35 mouse cellular contexts compared by ENCODE assay signal in genomic region chr5:30245861-30246416, GRCm38 (mm10). TPM values are rescaled to one million over a fixed set of nuclear protein-coding genes. Genes with fewer than 3 reads are reported as not detected.
A peak's percentile ranks its signal among the peaks of the same experiment; 100 is the strongest.
DNase-seq lines count a peak whose midpoint lies in the region; ATAC-seq and TF ChIP-seq lines count a peak whose summit lies in the region.
"Had no signal": no experiment of that assay in that cellular context is flagged by ENCODE, and none has a peak within 500 bp of the region (broad histone marks: within the 10 kb centered on the region; RNA-seq: fewer than 3 reads in every experiment).

No protein-coding gene starts in this region.

- H3K4me3 ChIP-seq in liver, adult 2 months (ENCODE audit: insufficient read depth, low read depth, low read length), result no peak overlapping the region
- no peak overlapping the region for H3K4me3 ChIP-seq in liver, embryonic 12.5 days
- H3K4me3 ChIP-seq in lung, embryonic 16.5 days (ENCODE audit: low read length), result no peak overlapping the region
- no peak overlapping the region for H3K4me3 ChIP-seq in forebrain, embryonic 15.5 days
- H3K4me3 ChIP-seq: embryonic facial prominence, embryonic 10.5 days; embryonic facial prominence, embryonic 13.5 days; erythroblast, embryonic 14.5 days; forebrain, embryonic 12.5 days; heart, embryonic 15.5 days; hindbrain, embryonic 10.5 days; hindbrain, embryonic 13.5 days had no signal

- TF ChIP-seq CTCF in liver, adult 2 months (IDR thresholded peaks at IDR 0.05; ENCODE audit: low read depth, low read length), result no peak

- no peak for ATAC-seq in liver, embryonic 12.5 days
- ATAC-seq in lung, embryonic 16.5 days (ENCODE audit: low read depth), result peak; percentile 75
- no peak for ATAC-seq in forebrain, embryonic 15.5 days (replicated peaks)
- ATAC-seq: forebrain, embryonic 16.5 days; hindbrain, embryonic 16.5 days had no signal

- H3K9me3 ChIP-seq in liver, embryonic 12.5 days (replicated peaks), result no peaks in the 10 kb centered on the region
- no peaks in the 10 kb centered on the region for H3K9me3 ChIP-seq in lung, embryonic 16.5 days (ENCODE audit: control insufficient read depth, low read length)
- no peaks in the 10 kb centered on the region for H3K9me3 ChIP-seq in forebrain, embryonic 15.5 days
- H3K9me3 ChIP-seq: embryonic facial prominence, embryonic 10.5 days; embryonic facial prominence, embryonic 13.5 days; forebrain, embryonic 12.5 days; heart, embryonic 15.5 days; hindbrain, embryonic 10.5 days; hindbrain, embryonic 13.5 days had no signal

- WGBS in liver, adult 2 months, result 36% methylated on average over 9 of the region's 9 CpGs
- 84% methylated on average over 9 of the region's 9 CpGs for WGBS in liver, embryonic 12.5 days (ENCODE audit: insufficient replicate concordance)
- WGBS in lung, embryonic 16.5 days, result 41% methylated on average over 9 of the region's 9 CpGs
- WGBS in forebrain, embryonic 15.5 days, result 90% methylated on average over 9 of the region's 9 CpGs

- no peak overlapping the region for H3K9ac ChIP-seq in liver, adult 2 months (ENCODE audit: low read depth, low read length)
- H3K9ac ChIP-seq in liver, embryonic 12.5 days, result no peak overlapping the region
- no peak overlapping the region for H3K9ac ChIP-seq in lung, embryonic 16.5 days (ENCODE audit: low read length)
- no peak overlapping the region for H3K9ac ChIP-seq in forebrain, embryonic 15.5 days (replicated peaks)
- H3K9ac ChIP-seq: embryonic facial prominence, embryonic 13.5 days; forebrain, embryonic 12.5 days; heart, embryonic 15.5 days; hindbrain, embryonic 13.5 days had no signal

- peak; percentile 59 for DNase-seq in liver, adult 2 months (ENCODE audit: extremely low read depth, low read depth, low spot score)
- DNase-seq in lung, postnatal 25 days (ENCODE audit: low spot score), result no peak
- DNase-seq in urinary bladder, postnatal 14 days (ENCODE audit: low spot score), result peak; percentile 16
- DNase-seq in urinary bladder, postnatal 36 days (ENCODE audit: low spot score in 2 of 2), result no peak
- DNase-seq: adrenal gland, adult 8-10 months; adrenal gland, postnatal 25 days; B cell, adult 2 months; cerebellum, adult 11-12 months; cerebellum, adult 8-10 months; cerebellum, postnatal 10 days; cerebellum, postnatal 36 days; embryo, embryonic 11 days; gastrocnemius, postnatal 10 days; gastrocnemius, postnatal 36 days; heart, postnatal 10 days; heart, postnatal 36 days had no signal

- peaks cover 24% of the 10 kb centered on the region; the same call in 1 of the 2 replicates for H3K79me2 ChIP-seq in liver, adult 2 months (ENCODE audit: control insufficient read depth, insufficient read depth, low read length)

- no peak overlapping the region for H3K27ac ChIP-seq in liver, adult 2 months (replicated peaks; ENCODE audit: insufficient read depth, low read depth, low read length)
- H3K27ac ChIP-seq in liver, embryonic 12.5 days, result no peak overlapping the region
- H3K27ac ChIP-seq in lung, embryonic 16.5 days (ENCODE audit: low read length), result no peak overlapping the region
- H3K27ac ChIP-seq in forebrain, embryonic 15.5 days (replicated peaks), result no peak overlapping the region
- H3K27ac ChIP-seq: embryonic facial prominence, embryonic 10.5 days; embryonic facial prominence, embryonic 13.5 days; forebrain, embryonic 12.5 days; heart, embryonic 15.5 days; hindbrain, embryonic 10.5 days; hindbrain, embryonic 13.5 days had no signal

- no peak for TF ChIP-seq POLR2A in liver, adult 2 months (IDR thresholded peaks at IDR 0.05; ENCODE audit: extremely low read depth, insufficient read depth, low read length)

- H3K36me3 ChIP-seq in liver, adult 2 months (ENCODE audit: control insufficient read depth, insufficient read depth, low read length), result peaks cover 4% of the 10 kb centered on the region
- H3K36me3 ChIP-seq in liver, embryonic 12.5 days, result peaks cover 29% of the 10 kb centered on the region
- H3K36me3 ChIP-seq in lung, embryonic 16.5 days (ENCODE audit: control insufficient read depth, insufficient read depth, low read length), result peaks cover 10% of the 10 kb centered on the region; the same call in 1 of the 2 replicates
- peaks cover 7% of the 10 kb centered on the region for H3K36me3 ChIP-seq in forebrain, embryonic 15.5 days

- no peaks in the 10 kb centered on the region for H3K27me3 ChIP-seq in liver, adult 2 months (ENCODE audit: control insufficient read depth, insufficient read depth, low read length)
- no peaks in the 10 kb centered on the region for H3K27me3 ChIP-seq in liver, embryonic 12.5 days (replicated peaks)
- H3K27me3 ChIP-seq in lung, embryonic 16.5 days (ENCODE audit: control insufficient read depth, insufficient read depth, low read depth, low read length), result no peaks in the 10 kb centered on the region
- no peaks in the 10 kb centered on the region for H3K27me3 ChIP-seq in forebrain, embryonic 15.5 days
- H3K27me3 ChIP-seq: embryonic facial prominence, embryonic 13.5 days; forebrain, embryonic 12.5 days; heart, embryonic 15.5 days; hindbrain, embryonic 13.5 days had no signal

- H3K4me2 ChIP-seq in liver, embryonic 12.5 days, result no peak overlapping the region
- no peak overlapping the region for H3K4me2 ChIP-seq in lung, embryonic 16.5 days (ENCODE audit: low read depth, low read length)
- H3K4me2 ChIP-seq in forebrain, embryonic 15.5 days (replicated peaks), result no peak overlapping the region
- H3K4me2 ChIP-seq: embryonic facial prominence, embryonic 13.5 days; forebrain, embryonic 12.5 days; heart, embryonic 11.5 days; heart, embryonic 15.5 days; hindbrain, embryonic 13.5 days had no signal

- peaks cover 14% of the 10 kb centered on the region for H3K4me1 ChIP-seq in liver, adult 2 months (ENCODE audit: control insufficient read depth, insufficient read depth, low read length)
- peaks cover 43% of the 10 kb centered on the region for H3K4me1 ChIP-seq in liver, embryonic 12.5 days
- peaks cover 25% of the 10 kb centered on the region for H3K4me1 ChIP-seq in lung, embryonic 16.5 days (replicated peaks; ENCODE audit: control insufficient read depth, insufficient read depth, low read length)
- peaks cover 12% of the 10 kb centered on the region; the same call in 1 of the 2 replicates for H3K4me1 ChIP-seq in forebrain, embryonic 15.5 days

RNA-seq across cellular contexts. Expression of gene Selenoi, which starts 13.6 kb away (rescaled TPM):
- 26.6 and 31.8 TPM in 2 replicates for total RNA-seq in liver, adult 2 months (2014; rRNA removed)
- polyA plus RNA-seq in liver, adult 2 months (2012; rRNA removed), result 59.7 and 73.9 TPM in 2 replicates
- 20.2 and 22.0 TPM in 2 replicates for polyA plus RNA-seq in liver, embryonic 12.5 days (2016; fragmentation: Nextera tagmentation; extraction: Ambion mirVana)
- 15.1 and 19.4 TPM in 2 replicates for polyA plus RNA-seq in lung, embryonic 16.5 days (2015; fragmentation: Nextera tagmentation; extraction: Ambion mirVana)
- polyA plus RNA-seq in forebrain, embryonic 15.5 days (2015; fragmentation: Nextera tagmentation; extraction: Ambion mirVana), result 25.8 and 26.4 TPM in 2 replicates

RNA-seq across cellular contexts. Expression of gene Drc1, which starts 35.2 kb away (rescaled TPM):
- total RNA-seq in liver, adult 2 months (2014; rRNA removed), result 0.74 and 1.2 TPM in 2 replicates
- 0.23 and 0.30 TPM in 2 replicates for polyA plus RNA-seq in liver, adult 2 months (2012; rRNA removed)
- 1.6 and 1.7 TPM in 2 replicates for polyA plus RNA-seq in liver, embryonic 12.5 days (2016; fragmentation: Nextera tagmentation; extraction: Ambion mirVana)
- polyA plus RNA-seq in lung, embryonic 16.5 days (2015; fragmentation: Nextera tagmentation; extraction: Ambion mirVana), result 4.8 and 5.8 TPM in 2 replicates
- 5.3 and 6.8 TPM in 2 replicates for polyA plus RNA-seq in forebrain, embryonic 15.5 days (2015; fragmentation: Nextera tagmentation; extraction: Ambion mirVana)
- total RNA-seq: gastrocnemius, adult 18-20 months; granulocyte monocyte progenitor cell, adult 5-6 weeks; heart, adult 8-10 months; MEL had no signal
- polyA plus RNA-seq: erythroblast, embryonic 14.5 days had no signal

RNA-seq across cellular contexts. Expression of gene Adgrf3, which starts 40.4 kb away (rescaled TPM):
- not detected in 2 replicates for total RNA-seq in liver, adult 2 months (2014; rRNA removed)
- not detected in 2 replicates for polyA plus RNA-seq in liver, adult 2 months (2012; rRNA removed)
- not detected in 2 replicates for polyA plus RNA-seq in liver, embryonic 12.5 days (2016; fragmentation: Nextera tagmentation; extraction: Ambion mirVana)
- polyA plus RNA-seq in lung, embryonic 16.5 days (2015; fragmentation: Nextera tagmentation; extraction: Ambion mirVana), result 0.11 and 0.25 TPM in 2 replicates
- not detected in 2 replicates for polyA plus RNA-seq in forebrain, embryonic 15.5 days (2015; fragmentation: Nextera tagmentation; extraction: Ambion mirVana)
- total RNA-seq: adrenal gland, adult 8-10 months; adrenal gland, postnatal 25 days; gastrocnemius, adult 18-20 months; gastrocnemius, postnatal 10 days; gastrocnemius, postnatal 36 days had no signal
- polyA plus RNA-seq: brain, embryonic 14.5 days; cortical plate, adult 2 months; embryonic facial prominence, embryonic 10.5 days; embryonic facial prominence, embryonic 13.5 days; erythroblast, embryonic 14.5 days; forebrain, embryonic 12.5 days; forebrain, embryonic 16.5 days; hindbrain, embryonic 10.5 days; hindbrain, embryonic 13.5 days; hindbrain, embryonic 16.5 days had no signal

Comparison
In these comparisons a context has a peak if more than half of its experiments do, and no peak if none do; other contexts are left out.
1. DNase-seq: peak in liver, adult 2 months (single experiment) and urinary bladder, postnatal 14 days (single experiment); none in lung, postnatal 25 days (single experiment) and urinary bladder, postnatal 36 days (0 of 2).